Mouse (Mus musculus) left cerebral cortex, adult 6 months (tissue): ENCODE measurements around the gene Igsf23. TPM values are rescaled to one million over a fixed set of nuclear protein-coding genes. Genes with fewer than 3 reads are reported as not detected.

Experiments used
- long read RNA-seq, 2 experiments: library from polyadenylated mRNA; unstranded; transcript quantifications; one replicate each; pipeline ENCODE4 v2.0.0; 2019 to 2020
- polyA plus RNA-seq: library from polyadenylated mRNA; unstranded; fragments of <200 nt; fragmentation: Nextera tagmentation; gene quantifications from 2 replicates; pipeline ENCODE4 v1.2.3, GENCODE M21; 2021

The Igsf23 gene
- not detected in 2 replicates for polyA plus RNA-seq
- long read RNA-seq, experiment 1 = 0 reads
- long read RNA-seq, experiment 2 = 0 reads

DNA sequence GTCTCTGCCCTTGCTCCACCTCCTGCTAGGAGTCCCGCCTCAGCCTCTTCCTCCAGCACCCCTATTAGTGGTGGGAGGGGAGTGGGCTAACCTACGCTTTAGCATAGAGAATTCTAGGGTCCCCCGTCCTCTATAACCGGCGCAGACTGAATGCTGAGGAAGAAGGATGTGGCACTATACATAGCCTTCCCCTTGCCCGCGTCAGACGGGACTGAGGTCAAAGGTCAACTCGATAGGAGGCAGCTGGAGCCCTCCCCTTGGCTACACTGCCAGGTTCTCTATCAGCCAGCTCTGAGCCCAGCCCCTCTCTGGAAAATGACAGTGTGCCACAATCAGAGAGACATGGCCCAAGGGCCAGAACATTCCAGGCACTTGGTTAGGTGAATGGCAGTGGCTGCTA lies at the start of gene Igsf23:
TSS of gene Igsf23 (minus strand) at position 168 of the 400 bp plus-strand sequence.

DNA sequence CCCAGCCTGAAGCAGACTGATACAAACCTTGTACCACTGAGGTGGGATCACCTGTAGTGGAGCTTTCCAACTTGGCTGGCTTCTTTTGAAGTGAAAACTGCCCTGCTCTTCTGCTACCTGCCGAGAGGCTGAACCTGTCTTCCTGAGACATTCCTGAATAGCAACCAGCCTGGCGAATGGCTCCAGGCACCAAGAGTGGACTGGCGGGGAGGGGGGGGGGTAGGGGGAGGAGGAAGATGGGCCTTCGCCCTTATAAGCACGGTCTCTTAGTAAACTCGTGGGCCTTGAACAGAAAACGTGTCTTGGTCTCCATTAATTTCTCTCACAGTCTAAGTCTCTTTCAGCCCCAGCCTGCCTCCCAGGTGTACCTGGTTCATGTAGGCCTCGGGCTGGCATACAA lies 40.6 kb upstream of the Igsf23 start, which contains the start of gene Nlrp9b:
TSS of gene Nlrp9b (plus strand) at position 301 of the 400 bp plus-strand sequence.

DNA sequence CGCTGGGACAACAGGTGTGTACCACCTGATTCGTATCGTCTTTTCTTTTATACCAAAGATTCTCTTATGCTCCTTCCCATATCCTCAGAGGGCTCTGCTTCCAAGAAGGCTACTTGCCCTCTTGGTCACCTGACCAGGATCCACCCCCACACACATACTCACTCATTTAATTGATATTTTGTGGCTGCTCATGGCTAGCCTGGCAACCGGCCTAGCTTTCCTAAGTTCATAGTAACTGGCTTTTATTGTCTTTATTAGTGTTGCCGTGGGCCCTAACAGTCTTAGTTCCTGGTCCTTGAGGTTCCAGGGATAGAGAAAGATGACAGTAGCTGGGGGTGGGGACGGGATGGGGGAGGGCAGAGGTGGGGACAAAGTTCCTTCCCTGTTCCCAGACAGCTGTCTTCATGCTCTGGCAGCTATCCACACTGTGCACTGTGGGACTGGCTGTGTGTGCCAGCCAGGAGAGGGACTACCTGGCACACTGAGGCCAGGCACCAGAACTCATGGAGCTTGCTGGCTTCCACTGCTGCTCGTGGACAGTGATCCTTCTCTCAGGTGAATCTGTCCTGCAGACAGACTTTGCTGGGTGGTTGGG lies 14.5 kb upstream of the Igsf23 start, which contains the start of gene Ceacam20:
TSS of gene Ceacam20 (plus strand) at position 428 of the 595 bp plus-strand sequence.

DNA sequence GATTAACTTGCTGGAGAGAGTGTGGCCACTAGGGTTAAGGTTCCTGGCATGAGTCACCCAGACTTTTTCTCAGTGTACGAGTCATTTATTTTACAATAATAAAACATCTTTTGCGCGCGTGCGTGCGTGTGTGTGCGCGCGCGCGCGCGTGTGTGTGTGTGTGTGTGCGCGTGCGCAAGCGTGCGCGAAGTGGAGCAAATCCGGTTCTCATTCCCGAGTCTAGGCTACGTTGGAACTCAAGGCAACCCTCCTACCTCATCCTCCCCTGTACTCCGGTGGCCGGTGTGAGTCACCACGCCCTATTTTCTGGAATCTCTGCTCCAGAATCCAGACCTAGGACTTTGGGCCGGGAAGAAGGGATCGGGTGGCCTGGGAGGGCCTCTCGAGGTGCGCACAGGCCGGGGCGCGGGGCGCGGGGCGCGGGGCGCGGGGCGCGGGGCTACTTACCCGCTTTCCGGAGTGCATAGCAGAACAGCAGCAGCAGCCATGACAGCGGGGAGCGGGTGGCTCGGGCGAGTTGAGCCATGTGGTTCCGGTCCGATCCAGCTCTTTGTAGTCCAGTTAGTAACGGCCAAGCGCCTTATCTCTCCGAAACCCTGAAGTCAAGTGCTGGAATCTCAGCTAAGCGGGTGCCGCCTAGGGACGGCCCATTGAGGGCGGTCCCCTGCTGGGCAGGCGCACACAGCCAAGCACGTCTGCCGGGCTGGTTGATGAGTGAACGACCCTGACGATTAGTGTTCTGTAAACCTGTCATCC lies 29.9 kb downstream of the Igsf23 start, which contains the start of gene Pvr:
TSS of gene Pvr (minus strand) at position 655 of the 756 bp plus-strand sequence.

DNA sequence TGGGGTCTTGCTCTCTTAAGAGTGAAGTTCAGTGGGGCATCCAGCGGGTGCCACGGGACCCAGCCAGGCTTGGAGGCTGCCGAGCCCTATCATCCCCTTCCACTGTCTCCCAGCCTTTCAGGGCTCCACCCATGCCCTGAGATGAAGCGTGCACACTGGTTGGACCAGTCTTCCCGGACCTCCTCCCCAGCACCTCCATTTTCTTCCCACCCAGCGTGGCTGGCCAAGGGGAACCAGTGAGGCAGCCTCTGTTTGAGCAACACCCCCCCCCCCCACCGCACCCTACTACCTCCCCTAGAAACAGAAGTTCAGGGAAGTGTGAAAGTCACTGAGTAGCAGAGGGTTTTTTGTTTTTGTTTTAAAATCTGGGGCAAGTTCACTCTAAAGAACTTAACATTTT lies 62.7 kb downstream of the Igsf23 start, which contains the start of gene Ceacam19:
TSS of gene Ceacam19 (minus strand) at position 117 of the 400 bp plus-strand sequence.

Other genes with a start within 250 kb of the Igsf23 start
- gene Tomm40, start 235.3 kb downstream of the Igsf23 start, polyA plus RNA-seq = 148 and 163 TPM in 2 replicates
- gene Nectin2, start 200.3 kb downstream of the Igsf23 start, polyA plus RNA-seq = 5.5 and 5.7 TPM in 2 replicates
- gene Bcam, start 179.7 kb downstream of the Igsf23 start, polyA plus RNA-seq = 6.3 and 14.9 TPM in 2 replicates
- 0.18 TPM in 1 of 2 replicates, not detected in the other for gene Cblc, start 153.9 kb downstream of the Igsf23 start, polyA plus RNA-seq
- 0.25 and 0.68 TPM in 2 replicates for gene Bcl3, start 128.0 kb downstream of the Igsf23 start, polyA plus RNA-seq
- gene Gm19345, start 98.8 kb downstream of the Igsf23 start, polyA plus RNA-seq = 3.5 and 4.1 TPM in 2 replicates
- gene Ceacam16, start 89.5 kb downstream of the Igsf23 start, polyA plus RNA-seq = 0.09 TPM in 1 of 2 replicates, not detected in the other
- not detected in 2 replicates for gene Ceacam19, start 62.8 kb downstream of the Igsf23 start, polyA plus RNA-seq
- 1.2 and 1.4 TPM in 2 replicates for gene Pvr, start 29.6 kb downstream of the Igsf23 start, polyA plus RNA-seq
- gene Ceacam20, start 14.7 kb upstream of the Igsf23 start, polyA plus RNA-seq = 0.13 TPM in 1 of 2 replicates, not detected in the other
- not detected in 2 replicates for gene Nlrp9b, start 40.7 kb upstream of the Igsf23 start, polyA plus RNA-seq
- not detected in 2 replicates for gene Vmn1r91, start 148.9 kb upstream of the Igsf23 start, polyA plus RNA-seq
- gene Gm16442, start 171.8 kb upstream of the Igsf23 start, polyA plus RNA-seq = not detected in 2 replicates
- gene Vmn1r93, start 188.3 kb upstream of the Igsf23 start, polyA plus RNA-seq = not detected in 2 replicates
- gene Vmn1r94, start 217.6 kb upstream of the Igsf23 start, polyA plus RNA-seq = not detected in 2 replicates
- not detected in 2 replicates for gene Vmn1r95, start 243.0 kb upstream of the Igsf23 start, polyA plus RNA-seq